Mouse (Mus musculus) kidney, embryonic 16.5 days (tissue): Measurements from ENCODE around the gene Caml. TPM values are rescaled to one million over a fixed set of nuclear protein-coding genes. Genes with fewer than 3 reads are reported as not detected.
A peak's percentile ranks its signal among the peaks of the same experiment; 100 is the strongest.

Source experiments
- ATAC-seq: fragments of 200-750 bp; cut with Nextera tagmentation; 2 replicates; pipeline ENCODE4 v1.8.0; 2017; ENCODE audit warnings: moderate TSS enrichment; ENCODE audit not compliant: low FRiP score, low TSS enrichment
- H3K27ac ChIP-seq: fragments of 300-500 bp; sonication (generic); 2 replicates; pipeline ENCODE4 v1.5.1; 2014; ENCODE audit warnings: low read length
- H3K27me3 ChIP-seq: fragments of 300-500 bp; sonication (generic); 2 replicates; pipeline ENCODE4 v1.6.1; 2014; ENCODE audit warnings: low read length, control low read depth, mixed read lengths; ENCODE audit not compliant: insufficient read depth
- H3K36me3 ChIP-seq: fragments of 300-500 bp; sonication (generic); 2 replicates; pipeline ENCODE4 v1.6.1; 2014; ENCODE audit warnings: low read length, control low read depth, mixed read lengths; ENCODE audit not compliant: insufficient read depth
- H3K4me1 ChIP-seq: fragments of 300-500 bp; sonication (generic); 2 replicates; pipeline ENCODE4 v1.6.1; 2014; ENCODE audit warnings: low read length, control low read depth, mixed read lengths; ENCODE audit not compliant: insufficient read depth
- H3K4me2 ChIP-seq: fragments of 300-500 bp; sonication (generic); replicated peaks from 2 replicates; pipeline ENCODE4 v1.6.1; 2014; ENCODE audit warnings: low read depth, low read length
- H3K4me3 ChIP-seq: fragments of 300-500 bp; sonication (generic); 2 replicates; pipeline ENCODE4 v1.5.1; 2014; ENCODE audit warnings: mild to moderate bottlenecking, low read length
- H3K9ac ChIP-seq: fragments of 300-500 bp; sonication (generic); replicated peaks from 2 replicates; pipeline ENCODE4 v1.6.1; 2014; ENCODE audit warnings: low read length
- H3K9me3 ChIP-seq: fragments of 300-500 bp; sonication (generic); 2 replicates; pipeline ENCODE4 v1.6.1; 2016; ENCODE audit warnings: low read length, control low read depth
- whole genome bisulfite sequencing: fragments of 180-500 bp; shearing (Covaris S2); extraction: QIAGEN DNeasy Blood & Tissue Kit; methylation state at CpG from one replicate; pipeline ENCODE4 v1.1.7; 2014; 5-methylcytosine and 5-hydroxymethylcytosine counted together
- polyA plus RNA-seq: library from polyadenylated mRNA; unstranded; fragments of >200 nt; fragmentation: Nextera tagmentation; extraction: Ambion mirVana; gene quantifications from 2 replicates; pipeline ENCODE4 v1.2.1, GENCODE M21; 2015

Gene Caml
- polyA plus RNA-seq, 1 experiment from 2014 or later, result 54.5 TPM

GRCm38 (mm10) chr13:55595375-55595774 lies 27.4 kb upstream of the Caml start:
- peaks cover 7% of the 10 kb centered on the region for H3K4me1 ChIP-seq

GRCm38 (mm10) chr13:55596802-55597201 lies 26.0 kb upstream of the Caml start:
- no peak overlapping the region for H3K4me3 ChIP-seq
- H3K4me1 ChIP-seq, result peaks cover 15% of the 10 kb centered on the region
- WGBS, result 96% methylated on average over 12 of the region's 12 CpGs
- no peaks in the 10 kb centered on the region for H3K9me3 ChIP-seq
- ATAC-seq, result no peak
- 0 out of 2 replicates have a peak, but pooled peaks cover under 1% of the 10 kb centered on the region for H3K27me3 ChIP-seq
- H3K9ac ChIP-seq, result no peak overlapping the region
- no peak overlapping the region for H3K4me2 ChIP-seq
- no peak overlapping the region for H3K27ac ChIP-seq
- peaks cover 30% of the 10 kb centered on the region for H3K36me3 ChIP-seq

More at GRCm38 (mm10) chr13:55595375-55595774, 27.4 kb upstream of the Caml start:
- Histone ChIP-seq H3K9me3 (no peaks in the 10 kb centered on the region), H3K4me3 (no peak overlapping the region), H3K27me3 (peaks cover 5% of the 10 kb centered on the region; the same call in 1 of the 2 replicates), H3K36me3 (peaks cover 30% of the 10 kb centered on the region), H3K9ac (no peak overlapping the region), H3K4me2 (no peak overlapping the region), H3K27ac (no peak overlapping the region)
- no peak for ATAC-seq
- 92% methylated on average over 12 of the region's 12 CpGs for WGBS

GRCm38 (mm10) chr13:55599566-55600540 lies 23.0 kb upstream of the Caml start, which contains the start of gene B4galt7:
TSS of gene B4galt7 (plus strand) at chr13:55599896.
- H3K27me3 ChIP-seq, result no peaks in the 10 kb centered on the region
- WGBS, result 8% methylated on average over 50 of the region's 51 CpGs
- peaks cover 41% of the 10 kb centered on the region for H3K36me3 ChIP-seq
- peak within 1 kb of the TSS; percentile 82 for H3K4me3 ChIP-seq
- no peaks in the 10 kb centered on the region for H3K9me3 ChIP-seq
- H3K4me2 ChIP-seq, result peak within 1 kb of the TSS; percentile 80
- H3K27ac ChIP-seq, result peak within 1 kb of the TSS; percentile 16; the same call in 1 of the 2 replicates
- peak within 1 kb of the TSS; percentile 82 for H3K9ac ChIP-seq
- H3K4me1 ChIP-seq, result peaks cover 8% of the 10 kb centered on the region
- ATAC-seq, result peak; percentile 93

- 13% methylated on average over 9 of the region's 9 CpGs for WGBS
- ATAC-seq, result no peak
- no peaks in the 10 kb centered on the region for H3K9me3 ChIP-seq
Measured at GRCm38 (mm10) chr13:55600657-55601056, 22.1 kb upstream of the Caml start.

GRCm38 (mm10) chr13:55601611-55602010 lies 21.2 kb upstream of the Caml start:
- Histone ChIP-seq H3K27ac (no peak overlapping the region), H3K27me3 (no peaks in the 10 kb centered on the region), H3K4me2 (no peak overlapping the region), H3K9ac (no peak overlapping the region), H3K4me3 (no peak overlapping the region), H3K9me3 (no peaks in the 10 kb centered on the region), H3K4me1 (peaks cover 8% of the 10 kb centered on the region), H3K36me3 (peaks cover 24% of the 10 kb centered on the region)
- no peak for ATAC-seq
- 4% methylated on average over 3 of the region's 3 CpGs for WGBS

More at GRCm38 (mm10) chr13:55600657-55601056, 22.1 kb upstream of the Caml start:
- Histone ChIP-seq H3K4me2 (peak overlapping the region; percentile 80), H3K27ac (no peak overlapping the region), H3K4me3 (peak overlapping the region; percentile 82), H3K36me3 (peaks cover 34% of the 10 kb centered on the region), H3K9ac (peak overlapping the region; percentile 82), H3K27me3 (no peaks in the 10 kb centered on the region), H3K4me1 (peaks cover 8% of the 10 kb centered on the region)

- Histone ChIP-seq H3K36me3 (peaks cover 23% of the 10 kb centered on the region), H3K4me1 (peaks cover 8% of the 10 kb centered on the region), H3K9ac (no peak overlapping the region), H3K4me3 (no peak overlapping the region), H3K27ac (no peak overlapping the region), H3K27me3 (no peaks in the 10 kb centered on the region), H3K9me3 (no peaks in the 10 kb centered on the region), H3K4me2 (no peak overlapping the region)
- no peak for ATAC-seq
- WGBS, result 91% methylated on average over 3 of the region's 3 CpGs
Measured at GRCm38 (mm10) chr13:55604606-55605005, 18.2 kb upstream of the Caml start.

GRCm38 (mm10) chr13:55606899-55607623 lies 15.7 kb upstream of the Caml start:
- H3K9me3 ChIP-seq, result no peaks in the 10 kb centered on the region
- no peak overlapping the region for H3K4me3 ChIP-seq
- no peak overlapping the region for H3K4me2 ChIP-seq
- H3K36me3 ChIP-seq, result peaks cover 28% of the 10 kb centered on the region
- H3K27me3 ChIP-seq, result no peaks in the 10 kb centered on the region
- no peaks in the 10 kb centered on the region for H3K4me1 ChIP-seq
- 79% methylated on average over 10 of the region's 10 CpGs for WGBS
- no peak overlapping the region for H3K27ac ChIP-seq
- H3K9ac ChIP-seq, result no peak overlapping the region
- ATAC-seq, result no peak

- Histone ChIP-seq H3K27ac (no peak overlapping the region), H3K9ac (no peak overlapping the region), H3K4me2 (no peak overlapping the region), H3K27me3 (no peaks in the 10 kb centered on the region), H3K36me3 (peaks cover 28% of the 10 kb centered on the region), H3K4me1 (no peaks in the 10 kb centered on the region), H3K4me3 (no peak overlapping the region), H3K9me3 (no peaks in the 10 kb centered on the region)
- WGBS, result 89% methylated on average over 2 of the region's 2 CpGs
- no peak for ATAC-seq
Measured at GRCm38 (mm10) chr13:55607624-55608006, 15.2 kb upstream of the Caml start.

- WGBS, result 89% methylated on average over 7 of the region's 7 CpGs
- H3K4me2 ChIP-seq, result no peak overlapping the region
- H3K27me3 ChIP-seq, result no peaks in the 10 kb centered on the region
- H3K36me3 ChIP-seq, result peaks cover 16% of the 10 kb centered on the region
- no peak overlapping the region for H3K27ac ChIP-seq
- ATAC-seq, result no peak
- H3K4me1 ChIP-seq, result no peaks in the 10 kb centered on the region
- H3K9ac ChIP-seq, result no peak overlapping the region
- H3K4me3 ChIP-seq, result no peak overlapping the region
- H3K9me3 ChIP-seq, result no peaks in the 10 kb centered on the region
Measured at GRCm38 (mm10) chr13:55611996-55612395, 10.8 kb upstream of the Caml start.
